Mouse (Mus musculus) kidney, adult 2 months (tissue): ENCODE results near the gene Cdh13.

ENCODE experiments used
- CTCF ChIP-seq: fragments of 200-500 bp; conservative IDR thresholded peaks from 2 replicates; pipeline ENCODE4 v1.5.1; 2011; ENCODE audit warnings: low read depth, mild to moderate bottlenecking, control low read depth, low read length, moderate library complexity, mixed read lengths; ENCODE audit not compliant: insufficient read depth, insufficient read length
- POLR2A ChIP-seq: fragments of 200-500 bp; IDR thresholded peaks from one replicate; pipeline ENCODE4 v1.6.1; 2011; ENCODE audit warnings: low read depth, low read length, control low read depth

GRCm38 (mm10) chr8:118518742-118519102, 235.2 kb downstream of the Cdh13 start:
- no peak for TF ChIP-seq CTCF
- no peak for TF ChIP-seq POLR2A
